Mouse (Mus musculus): ENCODE results near the gene Slc25a11.

Slc25a11 gene

GRCm38 (mm10) chr11:70651391-70651790, 4.1 kb upstream of the Slc25a11 start:
- DNase-seq (ENCODE audit: low spot score in 2 of 2) = no peak

GRCm38 (mm10) chr11:70650322-70651175, 3.3 kb upstream of the Slc25a11 start:
- no peak for DNase-seq (ENCODE audit: low spot score in 2 of 2)

- no peak for DNase-seq (ENCODE audit: low spot score in 2 of 2)
These were observed 2.0 kb upstream of the Slc25a11 start for GRCm38 (mm10) chr11:70649185-70649734.

GRCm38 (mm10) chr11:70648512-70648911, 1.2 kb upstream of the Slc25a11 start:
- DNase-seq (ENCODE audit: low spot score in 2 of 2) = no peak

GRCm38 (mm10) chr11:70647716-70648420, 589 bp upstream of the Slc25a11 start:
- DNase-seq (ENCODE audit: low spot score in 2 of 2) = peak; percentile 41 to 46

- no peak for DNase-seq (ENCODE audit: low spot score in 2 of 2)
These were observed 1.1 kb downstream of the Slc25a11 start for GRCm38 (mm10) chr11:70646259-70646555.

GRCm38 (mm10) chr11:70645461-70646258, 1.6 kb downstream of the Slc25a11 start:
- no peak for DNase-seq (ENCODE audit: low spot score in 2 of 2)

GRCm38 (mm10) chr11:70644564-70645103, 2.6 kb downstream of the Slc25a11 start:
- no peak for DNase-seq (ENCODE audit: low spot score in 2 of 2)

- no peak for DNase-seq (ENCODE audit: low spot score in 2 of 2)
These were observed 4.2 kb downstream of the Slc25a11 start for GRCm38 (mm10) chr11:70643051-70643450.

- no peak for DNase-seq (ENCODE audit: low spot score in 2 of 2)
These were observed 6.0 kb downstream of the Slc25a11 start for GRCm38 (mm10) chr11:70641241-70641640.

GRCm38 (mm10) chr11:70639976-70640375, 7.3 kb downstream of the Slc25a11 start:
- DNase-seq (ENCODE audit: low spot score in 2 of 2) = no peak

GRCm38 (mm10) chr11:70638714-70639278, 8.5 kb downstream of the Slc25a11 start, which contains the start of gene Gp1ba:
Gene Gp1ba, plus strand, starts transcription at chr11:70639122.
- DNase-seq (ENCODE audit: low spot score in 2 of 2) = no peak

- no peak for DNase-seq (ENCODE audit: low spot score in 2 of 2)
These were observed 9.0 kb downstream of the Slc25a11 start for GRCm38 (mm10) chr11:70638293-70638692.

GRCm38 (mm10) chr11:70637764-70638163, 9.5 kb downstream of the Slc25a11 start:
- no peak for DNase-seq (ENCODE audit: low spot score in 2 of 2)

- no peak for DNase-seq (ENCODE audit: low spot score in 2 of 2)
These were observed 11.7 kb downstream of the Slc25a11 start for GRCm38 (mm10) chr11:70635601-70636000.

GRCm38 (mm10) chr11:70630129-70630528, 17.1 kb downstream of the Slc25a11 start:
- no peak for DNase-seq (ENCODE audit: low spot score in 2 of 2)

GRCm38 (mm10) chr11:70629557-70629956, 17.7 kb downstream of the Slc25a11 start:
- DNase-seq (ENCODE audit: low spot score in 2 of 2) = no peak

GRCm38 (mm10) chr11:70628431-70628830, 18.8 kb downstream of the Slc25a11 start:
- no peak for DNase-seq (ENCODE audit: low spot score in 2 of 2)

GRCm38 (mm10) chr11:70626877-70627276, 20.4 kb downstream of the Slc25a11 start:
- DNase-seq (ENCODE audit: low spot score in 2 of 2) = no peak

GRCm38 (mm10) chr11:70625473-70625872, 21.8 kb downstream of the Slc25a11 start:
- peak in 1 of 2 experiments; percentile 56 for DNase-seq (ENCODE audit: low spot score in 2 of 2)

GRCm38 (mm10) chr11:70623053-70623742, 24.1 kb downstream of the Slc25a11 start:
- no peak for DNase-seq (ENCODE audit: low spot score in 2 of 2)

Measured in spleen, postnatal 14 days (tissue).